Mouse (Mus musculus): Measurements from ENCODE around the gene Podn. TPM values are rescaled to one million over a fixed set of nuclear protein-coding genes. Genes with fewer than 3 reads are reported as not detected.

Gene Podn
- polyA plus RNA-seq, 1 experiment from 2014 or later: 0.42 TPM

DNA sequence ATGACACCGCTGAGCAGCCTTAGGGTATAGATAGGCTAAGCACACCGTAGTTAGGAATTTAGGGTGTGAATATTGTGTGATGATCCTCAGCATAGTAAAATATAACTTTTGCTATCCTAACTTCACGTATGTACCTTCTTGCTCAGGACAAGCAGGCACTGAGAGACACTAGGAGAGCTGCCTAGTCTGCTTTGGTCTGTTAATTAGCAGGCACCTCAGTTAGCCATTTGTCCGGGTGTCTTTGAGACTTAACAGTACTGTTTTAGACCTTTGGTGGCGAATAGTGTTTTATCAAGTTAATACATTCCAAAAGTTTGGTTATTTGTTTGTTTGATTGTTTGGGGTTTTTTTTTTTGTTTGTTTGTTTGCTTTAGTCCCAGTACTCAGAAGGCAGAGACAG is 31.3 kb upstream of the Podn start:
- no peak overlapping the region for H3K4me2 ChIP-seq (ENCODE audit: low read length)
- no peak overlapping the region for H3K27ac ChIP-seq (replicated peaks in 1 of 2; ENCODE audit: control insufficient read depth in 1 of 2, insufficient read depth in 1 of 2, low read depth in 2 of 2, low read length in 2 of 2)
- no peaks in the 10 kb centered on the region for H3K36me3 ChIP-seq (ENCODE audit: control insufficient read depth, insufficient read depth, low read length)
- no peak for ATAC-seq (ENCODE audit: insufficient number of reproducible peaks, insufficient read depth, low FRiP score, low read depth)
- H3K9me3 ChIP-seq (ENCODE audit: control insufficient read depth, low read length): 0 out of 2 replicates have a peak, but pooled peaks cover 6% of the 10 kb centered on the region
- no peaks in the 10 kb centered on the region for H3K4me1 ChIP-seq (ENCODE audit: control insufficient read depth in 2 of 2, insufficient read depth in 2 of 2, low read length in 2 of 2)
- WGBS: 79% methylated on average over 5 of the region's 5 CpGs
- H3K4me3 ChIP-seq (ENCODE audit: control insufficient read depth in 1 of 2, insufficient read depth in 1 of 2, low read depth in 1 of 2, low read length in 2 of 2): no peak overlapping the region
- no peaks in the 10 kb centered on the region for H3K27me3 ChIP-seq (ENCODE audit: control insufficient read depth, insufficient read depth, low read length)
- H3K9ac ChIP-seq (ENCODE audit: low read length): no peak overlapping the region

- H3K27me3 ChIP-seq (ENCODE audit: control insufficient read depth, insufficient read depth, low read length): no peaks in the 10 kb centered on the region
- H3K4me2 ChIP-seq (ENCODE audit: low read length): no peak overlapping the region
- H3K9me3 ChIP-seq (ENCODE audit: control insufficient read depth, low read length): 0 out of 2 replicates have a peak, but pooled peaks cover 6% of the 10 kb centered on the region
- no peak overlapping the region for H3K9ac ChIP-seq (ENCODE audit: low read length)
- ATAC-seq (ENCODE audit: insufficient number of reproducible peaks, insufficient read depth, low FRiP score, low read depth): no peak
- no peak overlapping the region for H3K27ac ChIP-seq (replicated peaks in 1 of 2; ENCODE audit: control insufficient read depth in 1 of 2, insufficient read depth in 1 of 2, low read depth in 2 of 2, low read length in 2 of 2)
- no peaks in the 10 kb centered on the region for H3K4me1 ChIP-seq (ENCODE audit: control insufficient read depth in 2 of 2, insufficient read depth in 2 of 2, low read length in 2 of 2)
- H3K4me3 ChIP-seq (ENCODE audit: control insufficient read depth in 1 of 2, insufficient read depth in 1 of 2, low read depth in 1 of 2, low read length in 2 of 2): no peak overlapping the region
- WGBS: 83% methylated on average over 4 of the region's 4 CpGs
- H3K36me3 ChIP-seq (ENCODE audit: control insufficient read depth, insufficient read depth, low read length): no peaks in the 10 kb centered on the region
These were observed 30.0 kb upstream of the Podn start for GRCm38 (mm10) chr4:108126260-108126659.

GRCm38 (mm10) chr4:108124104-108124503 is 27.9 kb upstream of the Podn start:
- no peaks in the 10 kb centered on the region for H3K4me1 ChIP-seq (ENCODE audit: control insufficient read depth in 2 of 2, insufficient read depth in 2 of 2, low read length in 2 of 2)
- H3K4me3 ChIP-seq (ENCODE audit: control insufficient read depth in 1 of 2, insufficient read depth in 1 of 2, low read depth in 1 of 2, low read length in 2 of 2): no peak overlapping the region
- no peaks in the 10 kb centered on the region for H3K27me3 ChIP-seq (ENCODE audit: control insufficient read depth, insufficient read depth, low read length)
- WGBS: 93% methylated on average over 1 of the region's 1 CpGs
- no peak for ATAC-seq (ENCODE audit: insufficient number of reproducible peaks, insufficient read depth, low FRiP score, low read depth)
- H3K36me3 ChIP-seq (ENCODE audit: control insufficient read depth, insufficient read depth, low read length): no peaks in the 10 kb centered on the region
- 0 out of 2 replicates have a peak, but pooled peaks cover 6% of the 10 kb centered on the region for H3K9me3 ChIP-seq (ENCODE audit: control insufficient read depth, low read length)
- H3K27ac ChIP-seq (replicated peaks in 1 of 2; ENCODE audit: control insufficient read depth in 1 of 2, insufficient read depth in 1 of 2, low read depth in 2 of 2, low read length in 2 of 2): no peak overlapping the region
- no peak overlapping the region for H3K4me2 ChIP-seq (ENCODE audit: low read length)
- no peak overlapping the region for H3K9ac ChIP-seq (ENCODE audit: low read length)

DNA sequence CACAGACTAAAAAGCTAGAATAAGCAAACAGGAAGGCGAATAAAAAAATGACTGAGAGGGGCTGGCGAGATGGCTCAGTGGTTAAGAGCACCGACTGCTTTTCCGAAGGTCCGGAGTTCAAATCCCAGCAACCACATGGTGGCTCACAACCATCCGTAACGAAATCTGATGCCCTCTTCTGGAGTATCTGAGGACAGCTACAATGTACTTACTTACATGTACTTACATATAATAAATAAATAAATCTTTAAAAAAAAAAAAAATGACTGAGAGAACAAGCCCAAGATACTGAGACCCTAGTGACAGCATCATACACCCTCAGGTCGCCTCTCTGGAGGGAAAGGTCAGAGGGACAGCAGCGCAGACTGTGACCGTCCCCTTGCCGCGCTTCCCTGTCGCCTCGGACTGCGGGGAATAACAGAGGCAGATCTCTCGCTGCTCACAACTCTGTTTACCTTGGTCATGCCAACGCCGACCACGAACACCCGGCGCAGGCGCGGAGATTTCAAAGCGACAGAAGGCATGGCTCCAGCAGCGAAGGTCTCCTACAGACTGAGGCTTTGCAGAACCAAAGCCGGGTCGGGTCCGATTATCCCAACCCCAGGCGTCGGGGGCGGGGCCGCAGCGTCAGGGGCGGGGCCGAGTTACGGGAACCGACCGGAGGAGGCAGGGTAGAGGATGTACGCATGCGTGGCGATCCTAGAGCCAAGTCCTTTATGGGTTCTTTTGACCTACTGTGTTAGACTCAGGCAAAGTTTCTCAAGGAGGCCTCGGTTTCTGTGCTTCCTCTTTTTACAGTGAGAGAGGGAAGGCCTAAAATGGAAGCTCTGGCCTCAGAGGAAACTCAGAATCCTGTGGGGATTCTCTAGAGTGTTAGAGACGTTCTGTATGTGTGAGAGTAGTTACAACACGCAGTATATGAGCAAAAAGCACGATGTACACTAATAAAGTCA is 22.0 kb upstream of the Podn start:
- Histone ChIP-seq H3K4me3 (ENCODE audit: control insufficient read depth in 1 of 2, insufficient read depth in 1 of 2, low read depth in 1 of 2, low read length in 2 of 2) (peak overlapping the region; percentile 67 to 95), H3K27ac (replicated peaks in 1 of 2; ENCODE audit: control insufficient read depth in 1 of 2, insufficient read depth in 1 of 2, low read depth in 2 of 2, low read length in 2 of 2) (peak overlapping the region; percentile 72 to 74), H3K4me1 (ENCODE audit: control insufficient read depth in 2 of 2, insufficient read depth in 2 of 2, low read length in 2 of 2) (no peaks in the 10 kb centered on the region)

GRCm38 (mm10) chr4:108117488-108117887 is 21.2 kb upstream of the Podn start:
- WGBS: 89% methylated on average over 8 of the region's 8 CpGs
- H3K4me1 ChIP-seq (ENCODE audit: control insufficient read depth in 2 of 2, insufficient read depth in 2 of 2, low read length in 2 of 2): no peaks in the 10 kb centered on the region
- H3K27ac ChIP-seq (replicated peaks in 1 of 2; ENCODE audit: control insufficient read depth in 1 of 2, insufficient read depth in 1 of 2, low read depth in 2 of 2, low read length in 2 of 2): no peak overlapping the region
- no peak overlapping the region for H3K9ac ChIP-seq (ENCODE audit: low read length)
- no peaks in the 10 kb centered on the region for H3K36me3 ChIP-seq (ENCODE audit: control insufficient read depth, insufficient read depth, low read length)
- no peak overlapping the region for H3K4me3 ChIP-seq (ENCODE audit: control insufficient read depth in 1 of 2, insufficient read depth in 1 of 2, low read depth in 1 of 2, low read length in 2 of 2)
- no peak overlapping the region for H3K4me2 ChIP-seq (ENCODE audit: low read length)
- no peaks in the 10 kb centered on the region for H3K27me3 ChIP-seq (ENCODE audit: control insufficient read depth, insufficient read depth, low read length)
- ATAC-seq (ENCODE audit: insufficient number of reproducible peaks, insufficient read depth, low FRiP score, low read depth): no peak
- H3K9me3 ChIP-seq (ENCODE audit: control insufficient read depth, low read length): no peaks in the 10 kb centered on the region

More for the DNA sequence above, 22.0 kb upstream of the Podn start:
- peak; percentile 83 for ATAC-seq (ENCODE audit: insufficient number of reproducible peaks, insufficient read depth, low FRiP score, low read depth)
- H3K9me3 ChIP-seq (ENCODE audit: control insufficient read depth, low read length): no peaks in the 10 kb centered on the region
- 13% methylated on average over 43 of the region's 45 CpGs for WGBS
- H3K9ac ChIP-seq (ENCODE audit: low read length): peak overlapping the region; percentile 77
- H3K36me3 ChIP-seq (ENCODE audit: control insufficient read depth, insufficient read depth, low read length): no peaks in the 10 kb centered on the region
- H3K4me2 ChIP-seq (ENCODE audit: low read length): peak overlapping the region; percentile 65
- H3K27me3 ChIP-seq (ENCODE audit: control insufficient read depth, insufficient read depth, low read length): no peaks in the 10 kb centered on the region

- Histone ChIP-seq H3K4me2 (ENCODE audit: low read length) (no peak overlapping the region), H3K27me3 (ENCODE audit: control insufficient read depth, insufficient read depth, low read length) (no peaks in the 10 kb centered on the region), H3K4me3 (ENCODE audit: control insufficient read depth in 1 of 2, insufficient read depth in 1 of 2, low read depth in 1 of 2, low read length in 2 of 2) (no peak overlapping the region), H3K9me3 (ENCODE audit: control insufficient read depth, low read length) (no peaks in the 10 kb centered on the region), H3K9ac (ENCODE audit: low read length) (no peak overlapping the region), H3K4me1 (ENCODE audit: control insufficient read depth in 2 of 2, insufficient read depth in 2 of 2, low read length in 2 of 2) (no peaks in the 10 kb centered on the region), H3K36me3 (ENCODE audit: control insufficient read depth, insufficient read depth, low read length) (no peaks in the 10 kb centered on the region), H3K27ac (replicated peaks in 1 of 2; ENCODE audit: control insufficient read depth in 1 of 2, insufficient read depth in 1 of 2, low read depth in 2 of 2, low read length in 2 of 2) (no peak overlapping the region)
- ATAC-seq (ENCODE audit: insufficient number of reproducible peaks, insufficient read depth, low FRiP score, low read depth): no peak
- 75% methylated on average over 2 of the region's 2 CpGs for WGBS
These were observed 20.2 kb upstream of the Podn start for GRCm38 (mm10) chr4:108116466-108116865.

DNA sequence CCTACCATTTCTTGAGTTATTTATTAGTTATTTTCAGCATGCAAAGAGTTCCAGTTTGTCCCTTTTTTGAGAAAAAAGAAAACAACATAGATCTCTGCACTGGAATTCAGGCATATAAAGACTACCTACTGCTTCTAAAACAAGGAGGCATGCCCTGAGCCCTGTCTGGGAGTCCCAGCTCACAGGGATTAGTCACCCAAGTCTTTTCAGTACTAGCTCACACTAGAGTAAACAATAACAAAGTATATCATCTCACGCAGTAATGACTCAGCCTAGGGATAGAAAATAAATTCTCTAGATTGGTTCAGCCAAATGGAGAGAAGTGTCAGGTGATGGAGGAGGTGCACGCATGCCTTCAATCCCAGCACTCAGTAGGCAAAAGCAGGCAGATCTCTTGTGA is 14.5 kb upstream of the Podn start:
- ATAC-seq (ENCODE audit: insufficient number of reproducible peaks, insufficient read depth, low FRiP score, low read depth): no peak
- no peak overlapping the region for H3K4me3 ChIP-seq (ENCODE audit: control insufficient read depth in 1 of 2, insufficient read depth in 1 of 2, low read depth in 1 of 2, low read length in 2 of 2)
- H3K4me1 ChIP-seq (ENCODE audit: control insufficient read depth in 2 of 2, insufficient read depth in 2 of 2, low read length in 2 of 2): no peaks in the 10 kb centered on the region
- 82% methylated on average over 2 of the region's 2 CpGs for WGBS
- no peaks in the 10 kb centered on the region for H3K27me3 ChIP-seq (ENCODE audit: control insufficient read depth, insufficient read depth, low read length)
- no peak overlapping the region for H3K4me2 ChIP-seq (ENCODE audit: low read length)
- no peak overlapping the region for H3K27ac ChIP-seq (replicated peaks in 1 of 2; ENCODE audit: control insufficient read depth in 1 of 2, insufficient read depth in 1 of 2, low read depth in 2 of 2, low read length in 2 of 2)
- H3K9me3 ChIP-seq (ENCODE audit: control insufficient read depth, low read length): no peaks in the 10 kb centered on the region
- no peaks in the 10 kb centered on the region for H3K36me3 ChIP-seq (ENCODE audit: control insufficient read depth, insufficient read depth, low read length)
- no peak overlapping the region for H3K9ac ChIP-seq (ENCODE audit: low read length)
